Mouse (Mus musculus) spleen, adult 18-20 months (tissue): ENCODE results near the gene Maob.

Source experiments
- DNase-seq, 2 experiments: peaks; one replicate each; pipeline ENCODE4 v3.0.0; 2022; ENCODE audit warnings: mixed read lengths in 2 of 2

Maob gene

GRCm38 (mm10) chrX:16817261-16817769 is at the start of gene Maob:
Gene Maob (minus strand): TSS chrX:16817366.
- no peak for DNase-seq

GRCm38 (mm10) chrX:16860244-16860643 is 43.1 kb upstream of the Maob start:
- no peak for DNase-seq

- DNase-seq, result no peak
Observed at GRCm38 (mm10) chrX:16846034-16846433, 28.9 kb upstream of the Maob start.

GRCm38 (mm10) chrX:16841443-16841842 is 24.3 kb upstream of the Maob start:
- DNase-seq, result no peak

- DNase-seq, result no peak
Observed at GRCm38 (mm10) chrX:16837293-16837692, 20.1 kb upstream of the Maob start.

GRCm38 (mm10) chrX:16836488-16837082 is 19.4 kb upstream of the Maob start:
- DNase-seq, result no peak

GRCm38 (mm10) chrX:16826028-16826427 is 8.9 kb upstream of the Maob start:
- no peak for DNase-seq

GRCm38 (mm10) chrX:16815965-16816364 is 1.2 kb downstream of the Maob start:
- no peak for DNase-seq

GRCm38 (mm10) chrX:16812080-16812479 is 5.1 kb downstream of the Maob start:
- DNase-seq, result no peak

- DNase-seq, result no peak
Observed at GRCm38 (mm10) chrX:16767453-16767852, 49.7 kb downstream of the Maob start.

- no peak for DNase-seq
Observed at GRCm38 (mm10) chrX:16766156-16766555, 51.0 kb downstream of the Maob start.

GRCm38 (mm10) chrX:16761430-16761829 is 55.7 kb downstream of the Maob start:
- DNase-seq, result no peak

GRCm38 (mm10) chrX:16754761-16755160 is 62.4 kb downstream of the Maob start:
- no peak for DNase-seq

- DNase-seq, result no peak
Observed at GRCm38 (mm10) chrX:16748932-16749331, 68.2 kb downstream of the Maob start.

GRCm38 (mm10) chrX:16714033-16714432 is 103.1 kb downstream of the Maob start:
- no peak for DNase-seq

- DNase-seq, result no peak
Observed at GRCm38 (mm10) chrX:16706094-16706493, 111.1 kb downstream of the Maob start.
